Mouse (Mus musculus) embryonic stem cell, embryonic (primary cell): ENCODE measurements around the gene Yy1.

Source experiments
- CTCF ChIA-PET, 4 experiments: fragments of 300-600 bp in 2 of 4; fragments of 350-600 bp in 2 of 4; sonication (Branson Sonifier 250); formaldehyde crosslinking; loops; one replicate each; lab custom pipeline; 2022; ENCODE audit warnings: inconsistent platforms in 2 of 4; lab: Charles Lee
- POLR2A ChIA-PET, 4 experiments: fragments of 300-600 bp in 2 of 4; fragments of 350-600 bp in 2 of 4; sonication (Branson Sonifier 250); formaldehyde crosslinking; loops; one replicate each; lab custom pipeline; 2022; ENCODE audit warnings: antibody characterized with exemption in 4 of 4, inconsistent platforms in 1 of 4; lab: Charles Lee

Yy1 gene

DNA sequence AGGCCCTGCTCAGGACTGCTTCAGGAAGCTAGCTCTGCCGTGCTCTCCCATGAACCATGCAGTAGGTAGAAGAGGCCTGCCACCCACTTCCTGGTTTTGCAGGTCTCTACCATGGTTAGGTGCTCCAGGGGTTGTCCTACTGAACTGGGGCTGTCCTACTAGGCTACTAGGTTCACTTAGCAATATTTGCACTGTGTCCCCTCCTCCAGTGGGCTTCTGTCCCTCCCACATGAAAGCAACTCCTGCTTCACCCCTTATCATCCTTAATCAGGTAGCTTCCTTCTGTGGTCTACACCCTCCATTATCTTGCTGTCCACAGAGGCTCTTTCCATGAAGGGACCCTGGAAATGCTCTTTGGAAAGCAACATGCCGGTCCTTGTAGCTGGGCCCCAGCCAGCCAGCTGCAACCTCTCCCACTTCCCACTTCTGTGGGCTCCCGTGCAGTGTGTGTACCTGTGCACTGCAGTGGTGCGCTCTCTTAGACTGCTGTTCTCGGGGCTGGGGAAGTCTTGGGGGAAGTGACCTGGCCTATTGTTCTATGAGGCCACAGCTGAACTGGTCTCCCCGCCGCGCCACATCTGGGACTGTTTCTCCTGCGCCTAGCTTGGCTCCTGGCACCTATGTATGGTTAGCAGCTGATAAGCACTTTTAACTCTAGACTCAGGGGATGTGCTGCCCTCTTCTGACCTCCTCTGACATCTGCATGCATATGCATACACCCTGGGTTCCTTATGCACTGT is 29.5 kb upstream of the Yy1 start:
- ChIA-PET POLR2A (interaction anchor here in 2 of 4 experiments (0.6 to 2.0 kb wide), 14 partner anchors 10 to 208 kb away, joined by 3 to 9 read pairs (median 3); partner anchors contain the start of genes Degs2 (in 1 of the 2) and Evl (in 1 of the 2)), CTCF (interaction anchor here (0.5 to 2.3 kb wide), 26 partner anchors 10 to 263 kb away, joined by 3 to 26 read pairs (median 5); partner anchors contain the start of genes Degs2 (in 1 of the 4) and Evl (in 1 of the 4))

DNA sequence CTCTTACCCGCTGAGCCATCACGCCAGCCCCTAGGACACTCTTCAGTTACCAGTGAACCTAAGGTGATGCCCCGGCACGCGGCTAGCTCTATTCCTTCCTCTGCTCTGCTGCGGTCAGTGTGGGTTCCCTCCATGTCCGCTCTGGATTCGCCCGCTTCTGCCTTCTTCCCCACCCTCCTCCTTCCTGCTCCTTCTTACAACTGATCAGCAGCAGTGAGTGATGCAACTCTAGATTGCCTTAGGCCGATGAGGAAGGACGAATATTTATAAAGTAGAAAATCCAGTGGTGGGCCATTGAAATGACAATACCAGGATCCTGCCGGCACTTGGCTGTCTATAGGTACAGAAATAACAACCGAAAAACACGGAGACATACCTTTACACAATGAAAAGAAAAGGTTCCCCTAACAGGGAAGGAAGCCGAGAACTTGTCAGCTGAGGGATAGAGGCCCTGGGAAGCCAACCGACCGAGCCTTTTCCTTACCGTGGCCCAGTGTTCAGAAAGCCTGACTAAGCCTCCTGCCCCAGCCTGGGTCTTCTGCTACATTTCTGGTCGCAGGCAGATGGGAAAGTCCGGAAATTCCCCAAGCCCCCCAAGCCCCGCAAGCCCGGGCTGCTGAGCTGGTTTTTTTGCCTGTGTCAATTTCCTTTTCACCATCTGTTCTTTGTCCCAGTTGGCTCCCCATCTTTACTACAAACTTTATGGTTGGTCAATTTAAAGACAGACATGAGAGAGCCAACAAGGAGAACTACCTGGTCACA is 27.7 kb upstream of the Yy1 start:
- ChIA-PET CTCF (interaction anchor here in 2 of 4 experiments (0.6 to 2.7 kb wide), 6 partner anchors 152 to 844 kb away, joined by 3 to 12 read pairs (median 4); partner anchors contain the start of gene Evl (in 1 of the 2)), POLR2A (interaction anchor here in 3 of 4 experiments (0.5 to 2.1 kb wide), 15 partner anchors 10 to 1459 kb away, joined by 3 to 16 read pairs (median 4); partner anchors contain the start of genes Evl (in 2 of the 3) and Yy1 (in 2 of the 3))

DNA sequence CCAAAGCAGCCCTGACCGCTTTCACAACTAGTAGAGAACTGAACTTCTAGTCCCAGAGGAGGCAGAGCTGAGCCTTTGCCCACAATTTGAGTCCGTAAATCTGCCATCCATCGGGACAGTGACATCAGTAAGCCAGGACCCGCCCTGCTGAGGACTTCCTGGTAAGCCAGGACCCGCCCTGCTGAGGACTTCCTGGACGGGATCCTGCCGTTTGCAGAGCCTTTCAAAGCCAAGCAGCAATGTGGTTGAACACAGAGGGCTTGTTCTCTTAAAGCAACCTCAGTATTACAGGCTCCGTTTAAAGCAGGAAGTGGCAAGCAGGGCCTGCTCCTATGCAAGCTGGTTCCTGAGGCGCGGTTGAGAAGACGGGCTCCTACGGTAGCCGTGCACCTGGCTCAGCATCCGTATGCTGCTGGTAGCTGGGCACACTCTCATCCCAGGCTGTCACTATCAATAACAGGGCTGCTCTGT is 27.0 kb upstream of the Yy1 start:
- POLR2A ChIA-PET: interaction anchor here in 3 of 4 experiments (0.6 to 2.1 kb wide), 16 partner anchors 10 to 481 kb away, joined by 3 to 16 read pairs (median 4); partner anchors contain the start of genes Evl (in 2 of the 3) and Yy1 (in 2 of the 3)
- CTCF ChIA-PET: interaction anchor here in 2 of 4 experiments (0.6 to 2.7 kb wide), 8 partner anchors 8 to 278 kb away, joined by 3 to 14 read pairs (median 4); partner anchors contain the start of gene Evl (in 1 of the 2)

DNA sequence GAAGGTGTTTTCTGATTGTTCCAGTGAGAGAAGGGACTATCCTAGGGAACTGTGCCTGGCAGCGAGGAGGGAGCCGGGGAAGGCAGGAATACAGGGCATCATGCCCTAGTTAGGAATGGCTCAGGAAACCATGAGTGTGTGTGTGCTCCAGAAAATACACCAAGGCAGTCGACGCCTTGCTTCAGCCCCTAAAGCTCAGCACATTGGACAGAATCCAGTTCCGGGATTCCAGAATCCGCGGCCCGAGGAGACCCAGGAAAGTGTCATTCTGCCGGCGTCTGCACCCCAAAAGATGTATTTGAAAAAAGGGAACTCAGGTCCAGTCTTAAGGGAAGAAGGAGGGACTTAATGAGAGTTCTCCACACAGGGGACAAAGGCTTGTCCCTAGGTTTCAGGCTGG is 26.5 kb upstream of the Yy1 start:
- ChIA-PET POLR2A (interaction anchor here in 3 of 4 experiments (0.7 to 2.1 kb wide), 14 partner anchors 8 to 212 kb away, joined by 3 to 8 read pairs (median 4); partner anchors contain the start of genes Evl (in 2 of the 3) and Yy1 (in 2 of the 3)), CTCF (interaction anchor here in 2 of 4 experiments (1.1 to 2.7 kb wide), 4 partner anchors 9 to 153 kb away, joined by 3 to 14 read pairs (median 8); no protein-coding TSS in a partner anchor)

DNA sequence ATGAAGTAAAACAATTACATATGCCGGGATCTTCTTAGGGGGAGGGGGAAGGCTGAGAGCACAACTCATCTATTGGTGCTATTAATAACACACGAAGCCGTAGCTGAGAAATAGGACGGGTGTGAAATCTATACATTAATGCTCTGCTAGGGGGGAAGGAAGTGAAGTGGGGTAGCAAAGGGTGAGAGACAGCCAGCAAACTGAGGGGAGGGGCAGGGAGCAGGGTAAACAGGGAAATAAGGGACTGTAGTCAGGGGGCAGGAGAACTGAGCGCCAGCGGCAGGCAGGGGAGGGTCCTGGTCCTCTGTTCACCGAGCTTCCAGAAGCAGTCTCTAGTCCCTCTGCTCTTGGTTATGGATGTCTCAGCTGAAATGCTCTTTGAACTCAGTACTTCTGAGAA is 25.9 kb upstream of the Yy1 start:
- ChIA-PET POLR2A (interaction anchor here in 1 of 4 experiments (0.9 to 2.0 kb wide), 6 partner anchors 9 to 212 kb away, joined by 3 to 7 read pairs (median 4); partner anchors contain the start of gene Evl), CTCF (interaction anchor here in 2 of 4 experiments (1.1 to 2.7 kb wide), 4 partner anchors 9 to 153 kb away, joined by 3 to 14 read pairs (median 8); no protein-coding TSS in a partner anchor)

DNA sequence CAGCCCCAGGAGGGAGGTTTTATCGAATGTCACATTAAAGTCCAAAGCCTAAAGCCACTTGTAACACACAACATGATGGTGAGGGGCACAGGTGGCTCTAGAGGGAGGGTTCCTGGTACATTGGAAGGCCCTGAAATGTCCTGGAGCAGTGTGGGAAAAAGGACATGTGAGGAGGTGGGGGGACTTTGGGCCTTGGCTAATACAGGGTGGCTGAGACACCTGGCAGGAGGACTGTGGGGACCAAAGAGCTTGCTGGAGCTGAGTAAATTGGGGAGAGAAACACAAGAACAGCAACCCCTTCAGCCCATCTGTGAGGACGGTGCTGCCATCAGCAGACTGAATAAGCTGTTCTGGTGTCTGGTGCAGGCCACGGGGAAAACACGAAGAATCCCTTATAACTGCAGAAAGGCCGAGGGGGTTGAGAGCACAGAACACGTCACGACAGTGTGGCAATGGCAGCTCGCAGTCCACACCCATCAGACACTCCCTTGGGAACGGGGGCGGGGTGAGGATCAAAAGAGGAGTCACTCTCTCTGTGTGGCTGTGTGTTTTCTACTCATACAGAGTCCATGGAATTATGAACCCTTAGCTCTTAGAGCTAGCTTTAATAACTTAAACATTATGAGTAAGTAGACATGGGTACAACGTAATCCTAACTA is 24.4 kb upstream of the Yy1 start:
- ChIA-PET CTCF (no interaction called here), POLR2A (interaction anchor here in 1 of 4 experiments (0.7 to 1.2 kb wide), 2 partner anchors 24 to 140 kb away, joined by 3 read pairs; partner anchors contain the start of gene Yy1)

DNA sequence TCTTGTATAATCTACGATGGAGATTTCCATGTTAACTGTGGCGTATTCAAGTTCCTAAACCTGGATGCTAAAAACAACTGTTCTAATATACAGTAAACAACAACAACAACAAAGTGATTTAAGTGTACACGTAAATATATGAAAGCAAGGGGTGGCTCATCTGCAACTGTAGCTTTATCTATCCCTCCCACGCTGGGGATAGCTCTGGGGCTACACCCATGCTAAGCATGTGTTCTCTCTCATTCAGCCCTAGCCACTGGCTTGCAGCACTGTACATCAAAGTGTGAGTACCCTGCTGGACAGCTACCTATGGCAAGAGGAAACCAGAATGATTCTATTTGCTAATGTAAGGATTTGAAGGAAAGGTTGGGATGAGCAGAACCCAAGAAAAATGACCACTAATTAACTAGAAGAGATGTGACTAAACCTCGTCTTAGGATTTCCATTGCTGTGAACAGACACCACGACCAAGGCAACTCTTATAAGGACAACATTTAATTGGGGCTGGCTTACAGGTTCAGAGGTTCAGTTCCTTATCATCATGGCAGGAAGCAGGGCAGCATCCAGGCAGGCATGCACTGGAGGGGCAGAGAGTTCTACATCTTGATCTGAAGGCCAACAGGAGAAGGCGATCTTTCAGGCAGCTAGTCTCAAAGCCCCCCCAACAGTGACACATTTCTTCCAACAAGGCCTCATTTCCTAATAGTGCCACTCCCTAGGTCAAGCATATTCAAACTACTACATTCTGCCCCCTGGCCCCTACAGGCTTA is 12.5 kb upstream of the Yy1 start:
- POLR2A ChIA-PET: interaction anchor here in 1 of 4 experiments (0.8 to 1.1 kb wide), 2 partner anchors 11 to 12 kb away, joined by 3 to 4 read pairs; no protein-coding TSS in a partner anchor
- CTCF ChIA-PET: interaction anchor here in 2 of 4 experiments (0.5 to 0.6 kb wide), 2 partner anchors 22 to 126 kb away, joined by 3 to 5 read pairs; no protein-coding TSS in a partner anchor

DNA sequence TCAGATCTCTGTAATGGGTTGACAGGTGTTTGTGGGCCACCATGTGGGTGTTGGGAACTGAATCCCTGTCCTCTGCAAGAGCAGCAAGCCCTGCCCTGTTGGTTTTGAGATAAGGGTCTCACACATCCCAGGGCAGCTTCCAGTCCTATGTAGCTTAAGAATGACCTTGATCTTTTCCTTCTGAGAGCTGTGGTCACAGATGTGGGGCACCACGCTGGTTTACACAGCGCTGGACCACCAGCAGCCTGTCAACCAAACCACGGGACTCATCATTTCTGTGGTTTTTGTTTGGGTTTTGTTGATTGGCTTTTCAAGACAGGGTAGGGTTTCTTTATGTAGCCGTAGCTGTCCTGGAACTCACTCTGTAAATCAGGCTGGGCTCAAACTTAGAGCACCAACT is 7.6 kb upstream of the Yy1 start:
- ChIA-PET CTCF (interaction anchor here in 1 of 4 experiments (1.0 kb wide), 1 partner anchor 171 kb away, joined by 3 read pairs; no protein-coding TSS in a partner anchor), POLR2A (interaction anchor here in 2 of 4 experiments (0.8 to 1.9 kb wide), 13 partner anchors 10 to 232 kb away, joined by 3 to 6 read pairs (median 4); partner anchors contain the start of gene Evl (in 1 of the 2))

DNA sequence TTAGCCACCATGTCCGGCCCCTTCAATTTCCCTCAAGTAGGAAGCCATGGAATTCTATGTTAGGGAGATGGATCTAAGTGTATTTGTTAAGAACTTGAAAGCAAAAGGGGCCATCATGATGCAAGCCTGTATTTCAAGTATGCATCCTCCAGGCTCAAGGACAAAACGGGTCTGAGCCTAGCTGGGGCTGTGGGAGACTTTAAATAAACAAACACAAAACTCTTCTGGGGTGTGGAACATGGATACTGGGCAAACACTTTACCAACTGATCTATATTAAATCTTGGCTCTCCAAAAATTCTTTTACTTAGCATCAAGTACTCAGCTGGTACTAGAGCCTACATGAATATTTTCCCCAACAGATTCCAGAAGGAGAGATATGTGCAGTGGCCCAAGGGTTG is 5.4 kb upstream of the Yy1 start:
- ChIA-PET CTCF (no interaction called here), POLR2A (interaction anchor here in 1 of 4 experiments (1.3 kb wide), 1 partner anchor 9 kb away, joined by 5 read pairs; no protein-coding TSS in a partner anchor)

DNA sequence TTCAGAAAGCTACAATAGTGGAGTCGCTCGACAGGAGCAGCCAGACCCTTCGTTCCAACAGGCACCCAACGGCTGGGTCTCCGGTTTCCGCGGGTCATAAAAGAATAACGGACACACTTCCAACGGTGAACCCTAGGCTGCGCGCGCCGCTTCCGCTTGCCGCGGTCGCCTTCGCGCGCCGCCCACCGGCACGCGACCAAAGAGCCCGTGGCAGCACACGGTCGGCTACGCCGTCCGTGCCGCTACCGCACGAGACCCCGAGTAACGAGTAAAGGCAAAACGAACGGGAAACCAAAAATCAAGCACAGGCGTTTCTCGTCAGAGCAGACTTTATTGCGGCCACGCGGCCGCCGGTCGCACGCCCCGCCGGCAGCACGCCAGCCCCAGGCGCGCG is 624 bp upstream of the Yy1 start:
- CTCF ChIA-PET: interaction anchor here in 1 of 4 experiments (1.3 kb wide), 1 partner anchor 35 kb away, joined by 3 read pairs; no protein-coding TSS in a partner anchor
- POLR2A ChIA-PET: interaction anchor here (0.5 to 2.7 kb wide), 53 partner anchors 9 to 861 kb away, joined by 3 to 12 read pairs (median 4); partner anchors contain the start of genes Evl (in 3 of the 4), Degs2 (in 1 of the 4), Wars (in 1 of the 4) and Wdr25 (in 1 of the 4)

DNA sequence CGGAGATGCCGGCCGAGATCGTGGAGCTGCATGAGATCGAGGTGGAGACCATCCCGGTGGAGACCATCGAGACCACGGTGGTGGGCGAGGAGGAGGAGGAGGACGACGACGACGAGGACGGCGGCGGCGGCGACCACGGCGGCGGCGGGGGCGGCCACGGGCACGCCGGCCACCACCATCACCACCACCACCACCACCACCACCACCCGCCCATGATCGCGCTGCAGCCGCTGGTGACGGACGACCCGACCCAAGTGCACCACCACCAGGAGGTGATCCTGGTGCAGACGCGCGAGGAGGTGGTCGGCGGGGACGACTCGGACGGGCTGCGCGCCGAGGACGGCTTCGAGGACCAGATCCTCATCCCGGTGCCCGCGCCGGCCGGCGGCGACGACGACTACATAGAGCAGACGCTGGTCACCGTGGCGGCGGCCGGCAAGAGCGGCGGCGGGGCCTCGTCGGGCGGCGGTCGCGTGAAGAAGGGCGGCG is 724 bp downstream of the Yy1 start:
- ChIA-PET POLR2A (interaction anchor here in 3 of 4 experiments (0.8 to 1.5 kb wide), 3 partner anchors 21 to 100 kb away, joined by 3 to 6 read pairs (median 3); partner anchors contain the start of genes Wars (in 1 of the 3) and Wdr25 (in 1 of the 3)), CTCF (no interaction called here)

DNA sequence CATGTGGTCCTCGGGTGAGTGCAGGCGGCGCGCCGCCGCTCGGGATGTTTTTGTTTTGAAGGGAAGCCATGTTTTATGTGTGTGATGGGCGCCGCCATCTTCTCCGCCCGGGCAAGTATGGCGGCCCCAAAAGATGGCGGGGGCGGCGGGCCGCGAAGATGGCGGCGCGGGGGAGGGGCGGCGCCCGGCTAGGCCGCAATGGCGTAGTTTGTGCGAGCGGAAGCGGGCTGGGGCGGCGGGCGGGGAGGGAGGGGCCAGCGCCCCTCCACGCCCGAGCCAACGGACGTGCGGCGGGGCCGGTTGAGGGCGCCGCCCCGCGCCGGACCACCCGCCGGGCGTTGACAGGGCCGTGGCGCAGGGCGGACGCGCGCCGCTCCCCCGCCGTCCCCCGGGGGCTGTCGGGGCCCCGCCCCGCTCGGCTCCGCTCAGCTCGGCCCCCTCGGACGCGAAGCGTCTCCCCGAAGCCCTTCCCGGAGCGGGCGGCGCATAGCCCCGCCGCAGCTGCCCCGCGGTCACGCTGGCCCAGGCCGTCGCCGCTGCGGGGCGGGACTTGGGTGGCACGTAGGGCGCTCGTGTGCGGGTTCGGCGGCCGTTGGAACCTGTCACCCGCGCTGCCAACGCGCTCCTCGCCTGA is 1.4 kb downstream of the Yy1 start:
- CTCF ChIA-PET: interaction anchor here in 1 of 4 experiments (0.9 kb wide), 1 partner anchor 9 kb away, joined by 3 read pairs; no protein-coding TSS in a partner anchor
- POLR2A ChIA-PET: interaction anchor here in 2 of 4 experiments (1.0 to 6.5 kb wide), 6 partner anchors 8 to 27 kb away, joined by 3 to 57 read pairs (median 8); no protein-coding TSS in a partner anchor

DNA sequence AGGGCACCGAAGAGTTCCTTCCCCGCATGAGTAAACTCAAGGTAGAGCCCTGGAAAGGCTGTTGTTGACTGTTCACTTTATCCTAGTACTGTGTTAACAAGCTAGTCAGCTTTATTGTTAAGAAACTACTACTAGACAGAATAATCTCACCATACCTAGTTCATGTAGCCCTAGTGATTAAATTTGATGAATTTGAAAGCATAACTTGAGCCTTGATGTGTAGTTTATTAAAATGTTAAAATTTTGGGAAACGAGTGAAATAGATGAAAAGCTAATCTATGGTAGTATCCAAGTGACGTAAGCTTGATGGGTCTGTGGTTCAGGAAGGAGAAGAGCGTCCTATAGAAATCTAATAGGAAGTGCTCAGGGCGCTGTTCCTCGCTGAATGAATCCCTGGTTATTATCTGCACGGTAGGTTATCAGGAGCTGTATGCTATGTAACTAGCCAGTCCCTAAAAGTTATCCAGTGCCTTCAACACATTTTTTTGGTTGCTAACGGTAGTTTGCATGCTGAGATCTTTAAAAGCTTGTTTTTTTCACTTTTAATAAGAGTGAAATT is 2.3 kb downstream of the Yy1 start:
- POLR2A ChIA-PET: interaction anchor here (0.5 to 6.5 kb wide), 25 partner anchors 8 to 241 kb away, joined by 3 to 57 read pairs (median 4); partner anchors contain the start of genes Slc25a29 (in 1 of the 4) and Slc25a47 (in 1 of the 4)
- CTCF ChIA-PET: interaction anchor here in 1 of 4 experiments (0.9 kb wide), 1 partner anchor 8 kb away, joined by 3 read pairs; no protein-coding TSS in a partner anchor

DNA sequence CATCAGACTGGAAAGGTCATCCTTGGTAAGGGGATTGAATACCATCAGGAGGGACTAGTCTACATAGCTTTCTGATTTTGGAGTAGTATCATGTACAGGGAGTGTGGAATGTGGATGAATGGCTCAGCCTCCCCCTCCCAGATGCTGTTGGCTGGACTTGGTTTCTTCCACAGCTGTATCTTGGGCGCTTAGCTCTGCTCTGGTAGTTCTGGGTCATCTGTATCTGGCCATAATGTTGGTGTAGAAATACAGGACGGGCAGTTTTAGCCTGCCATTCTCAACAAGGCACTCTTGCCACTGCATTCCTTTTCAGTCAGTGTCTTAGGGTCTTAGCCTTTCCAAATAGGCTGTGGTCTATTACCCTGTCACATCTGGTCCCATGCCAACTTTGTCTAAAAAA is 8.8 kb downstream of the Yy1 start:
- POLR2A ChIA-PET: interaction anchor here in 2 of 4 experiments (0.6 to 2.2 kb wide), 10 partner anchors 8 to 447 kb away, joined by 3 to 12 read pairs (median 5); partner anchors contain the start of gene Yy1 (in 2 of the 2)

DNA sequence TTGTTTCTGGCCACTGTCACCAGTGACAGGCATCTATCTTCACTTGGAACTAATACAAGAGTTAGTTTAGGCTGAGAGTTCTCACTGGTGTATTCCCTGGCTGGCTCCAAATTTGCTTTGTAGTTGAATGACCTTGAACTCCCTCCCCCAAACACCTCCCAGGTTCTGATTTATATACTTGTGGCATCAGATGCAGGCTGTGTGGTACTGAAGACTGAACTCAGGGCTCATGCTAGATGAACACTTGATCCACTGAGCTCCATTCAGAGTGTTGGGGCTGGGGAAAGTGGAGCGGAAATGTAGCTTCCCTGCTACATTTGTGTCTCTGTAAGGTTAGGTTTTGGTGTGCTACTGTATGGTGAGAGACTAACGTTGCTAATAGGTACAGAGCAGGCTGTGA is 11.6 kb downstream of the Yy1 start:
- ChIA-PET POLR2A (interaction anchor here in 3 of 4 experiments (0.6 to 8.0 kb wide), 14 partner anchors 7 to 1397 kb away, joined by 3 to 57 read pairs (median 4); no protein-coding TSS in a partner anchor), CTCF (interaction anchor here in 1 of 4 experiments (0.6 to 1.4 kb wide), 3 partner anchors 24 to 1709 kb away, joined by 3 to 4 read pairs (median 4); no protein-coding TSS in a partner anchor)

More for the DNA sequence above, 8.8 kb downstream of the Yy1 start:
- CTCF ChIA-PET: no interaction called here
